Mouse (Mus musculus) olfactory bulb, adult 2 months (tissue): Measurements from ENCODE around the gene Gm45521.

Source experiments
- CTCF ChIP-seq: fragments of 200-500 bp; IDR thresholded peaks from 2 replicates; pipeline ENCODE4 v1.5.1; 2012; ENCODE audit warnings: low read depth, mild to moderate bottlenecking, low read length, moderate library complexity; ENCODE audit not compliant: insufficient read depth
- POLR2A ChIP-seq: fragments of 200-500 bp; IDR thresholded peaks from 2 replicates; pipeline ENCODE4 v1.6.1; 2012; ENCODE audit warnings: mild to moderate bottlenecking, low read depth, low read length, moderate library complexity; ENCODE audit not compliant: insufficient read depth

- TF ChIP-seq CTCF (no peak), POLR2A (no peak)
Observed at GRCm38 (mm10) chr14:8007923-8008322, 50.8 kb downstream of the Gm45521 start.
